9 mouse cellular contexts compared by ENCODE assay signal in genomic region chr6:23249053-23249401, GRCm38 (mm10). TPM values are rescaled to one million over a fixed set of nuclear protein-coding genes. Genes with fewer than 3 reads are reported as not detected.
DNase-seq lines count a peak whose midpoint lies in the region; ATAC-seq and TF ChIP-seq lines count a peak whose summit lies in the region.
"Had no signal": no experiment of that assay in that cellular context is flagged by ENCODE, and none has a peak within 500 bp of the region (broad histone marks: within the 10 kb centered on the region; RNA-seq: fewer than 3 reads in every experiment).

No protein-coding gene starts in this region.

- no peaks in the 10 kb centered on the region for H3K36me3 ChIP-seq in heart, embryonic 12.5 days
- no peaks in the 10 kb centered on the region for H3K36me3 ChIP-seq in hindbrain, embryonic 15.5 days
- no peaks in the 10 kb centered on the region for H3K36me3 ChIP-seq in midbrain, embryonic 16.5 days (ENCODE audit: control insufficient read depth, insufficient read depth, low read length)

- H3K9me3 ChIP-seq in heart, embryonic 12.5 days (replicated peaks): no peaks in the 10 kb centered on the region
- H3K9me3 ChIP-seq in hindbrain, embryonic 15.5 days: no peaks in the 10 kb centered on the region
- H3K9me3 ChIP-seq in midbrain, embryonic 16.5 days (replicated peaks; ENCODE audit: control insufficient read depth, low read length, poor library complexity, severe bottlenecking): no peaks in the 10 kb centered on the region

- peaks cover 23% of the 10 kb centered on the region for H3K4me1 ChIP-seq in heart, embryonic 12.5 days (replicated peaks)
- H3K4me1 ChIP-seq in hindbrain, embryonic 15.5 days (replicated peaks): peaks cover 5% of the 10 kb centered on the region
- peaks cover 9% of the 10 kb centered on the region for H3K4me1 ChIP-seq in midbrain, embryonic 16.5 days (ENCODE audit: control insufficient read depth, insufficient read depth, low read length)

- no peak for DNase-seq in heart, adult 18-20 months
- DNase-seq in brain, embryonic 14.5 days (ENCODE audit: low read depth): peak; percentile 58
- DNase-seq in left cerebral cortex, adult 9 months (ENCODE audit: low spot score in 2 of 2): no peak
- no peak for DNase-seq in urinary bladder, adult 18-20 months (ENCODE audit: low spot score in 2 of 2)

- peak overlapping the region; percentile 92 for H3K4me2 ChIP-seq in heart, embryonic 12.5 days
- peak overlapping the region; percentile 52 for H3K4me2 ChIP-seq in hindbrain, embryonic 15.5 days
- H3K4me2 ChIP-seq in midbrain, embryonic 16.5 days (ENCODE audit: low read length): peak overlapping the region; percentile 57

- H3K27me3 ChIP-seq in heart, embryonic 12.5 days (replicated peaks): peaks cover 71% of the 10 kb centered on the region
- H3K27me3 ChIP-seq in hindbrain, embryonic 15.5 days: peaks cover 71% of the 10 kb centered on the region
- H3K27me3 ChIP-seq in midbrain, embryonic 16.5 days (ENCODE audit: control insufficient read depth, insufficient read depth, low read depth, low read length): peaks cover 43% of the 10 kb centered on the region

- peak overlapping the region; percentile 52; the same call in 1 of the 2 replicates for H3K9ac ChIP-seq in heart, embryonic 12.5 days
- H3K9ac ChIP-seq in hindbrain, embryonic 15.5 days: no peak overlapping the region
- no peak overlapping the region for H3K9ac ChIP-seq in midbrain, embryonic 16.5 days (ENCODE audit: low read depth, low read length)

- H3K4me3 ChIP-seq in heart, embryonic 12.5 days: peak overlapping the region; percentile 53
- H3K4me3 ChIP-seq in hindbrain, embryonic 15.5 days: peak overlapping the region; percentile 32; the same call in 1 of the 2 replicates
- H3K4me3 ChIP-seq in midbrain, embryonic 16.5 days (ENCODE audit: low read depth, low read length): peak overlapping the region; percentile 37

- no peak for TF ChIP-seq POLR2A in brain, embryonic 14.5 days (IDR thresholded peaks at IDR 0.05; ENCODE audit: borderline replicate concordance, extremely low read depth, insufficient read depth, insufficient read length, poor library complexity, severe bottlenecking)

- WGBS in heart, embryonic 12.5 days: under 1% methylated on average over 24 of the region's 24 CpGs
- WGBS in hindbrain, embryonic 15.5 days: under 1% methylated on average over 20 of the region's 24 CpGs
- under 1% methylated on average over 24 of the region's 24 CpGs for WGBS in midbrain, embryonic 16.5 days

- no peak for TF ChIP-seq CTCF in brain, embryonic 14.5 days (IDR thresholded peaks at IDR 0.05; ENCODE audit: borderline replicate concordance, extremely low read depth, insufficient read depth, insufficient read length)

- ATAC-seq in heart, embryonic 12.5 days (ENCODE audit: insufficient number of reproducible peaks, low FRiP score): no peak; the same call in 1 of the 2 replicates
- ATAC-seq in hindbrain, embryonic 15.5 days (ENCODE audit: low FRiP score, low read depth): no peak
- ATAC-seq in midbrain, embryonic 16.5 days: no peak
- ATAC-seq in granulocyte monocyte progenitor cell, adult 5-6 weeks (replicated peaks; ENCODE audit: poor library complexity, severe bottlenecking): no peak

- H3K27ac ChIP-seq in heart, embryonic 12.5 days (ENCODE audit: poor library complexity, severe bottlenecking): no peak overlapping the region
- no peak overlapping the region for H3K27ac ChIP-seq in hindbrain, embryonic 15.5 days (replicated peaks)
- no peak overlapping the region for H3K27ac ChIP-seq in midbrain, embryonic 16.5 days (ENCODE audit: low read length)

RNA-seq across cellular contexts. Expression of gene Fezf1, which starts 0.9 kb away (rescaled TPM):
- polyA plus RNA-seq in heart, embryonic 12.5 days (2016; fragmentation: Nextera tagmentation; extraction: Ambion mirVana): not detected in 2 replicates
- not detected for total RNA-seq in heart, adult 18-20 months (2021)
- 9.9 and 16.1 TPM in 2 replicates for polyA plus RNA-seq in brain, embryonic 14.5 days (2012; rRNA removed)
- polyA plus RNA-seq in hindbrain, embryonic 15.5 days (2015; fragmentation: Nextera tagmentation; extraction: Ambion mirVana): not detected in 2 replicates
- 4.7 and 8.9 TPM in 2 replicates for polyA plus RNA-seq in midbrain, embryonic 16.5 days (2015; fragmentation: Nextera tagmentation; extraction: Ambion mirVana)
- not detected in 2 replicates for total RNA-seq in granulocyte monocyte progenitor cell, adult 5-6 weeks (2014; fragmentation: Nextera tagmentation)
- total RNA-seq in granulocyte monocyte progenitor cell, adult 5-6 weeks (2017): not detected in 2 replicates
- total RNA-seq: layer of hippocampus, postnatal 14 days had no signal
